Mouse (Mus musculus) frontal cortex, adult 2 months (tissue): ENCODE measurements around the gene Mansc4. TPM values are rescaled to one million over a fixed set of nuclear protein-coding genes. Genes with fewer than 3 reads are reported as not detected.

Experiments used
- DNase-seq, 2 experiments: peaks; one replicate each; pipeline ENCODE4 v3.0.0; 2022; ENCODE audit warnings: low spot score in 1 of 2; ENCODE audit errors: extremely low spot score in 1 of 2
- polyA plus RNA-seq: library from polyadenylated mRNA; depleted of rRNA; stranded (reverse); fragments of >200 nt; gene quantifications from 2 replicates; pipeline ENCODE4 v1.2.3, GENCODE M21; 2012

Mansc4 gene
- polyA plus RNA-seq, 1 experiment = 0.54 TPM

GRCm38 (mm10) chr6:147085398-147086040 is 1.3 kb downstream of the Mansc4 start:
- no peak for DNase-seq

- DNase-seq = no peak
These were observed 6.9 kb downstream of the Mansc4 start for GRCm38 (mm10) chr6:147079919-147080318.

GRCm38 (mm10) chr6:147076878-147077277 is 10.0 kb downstream of the Mansc4 start:
- no peak for DNase-seq

- no peak for DNase-seq
These were observed 10.9 kb downstream of the Mansc4 start for GRCm38 (mm10) chr6:147075808-147076387.

GRCm38 (mm10) chr6:147064944-147065261 is 21.9 kb downstream of the Mansc4 start:
- DNase-seq = no peak

GRCm38 (mm10) chr6:147064226-147064943 is 22.4 kb downstream of the Mansc4 start:
- no peak for DNase-seq

GRCm38 (mm10) chr6:147062694-147063093 is 24.1 kb downstream of the Mansc4 start:
- DNase-seq = no peak

GRCm38 (mm10) chr6:147062034-147062433 is 24.8 kb downstream of the Mansc4 start:
- DNase-seq = no peak

- DNase-seq = no peak
These were observed 25.2 kb downstream of the Mansc4 start for GRCm38 (mm10) chr6:147061630-147062029.

GRCm38 (mm10) chr6:147059326-147059725 is 27.5 kb downstream of the Mansc4 start:
- DNase-seq = no peak

GRCm38 (mm10) chr6:147055374-147055977 is 31.4 kb downstream of the Mansc4 start:
- no peak for DNase-seq

GRCm38 (mm10) chr6:147053785-147054646 is 32.8 kb downstream of the Mansc4 start:
- peak in 1 of 2 experiments; percentile 22 for DNase-seq

GRCm38 (mm10) chr6:147052440-147052839 is 34.4 kb downstream of the Mansc4 start:
- no peak for DNase-seq

- no peak for DNase-seq
These were observed 35.2 kb downstream of the Mansc4 start for GRCm38 (mm10) chr6:147051666-147052065.

- peak; percentile 19 to 28 for DNase-seq
These were observed 37.5 kb downstream of the Mansc4 start for GRCm38 (mm10) chr6:147049239-147049805.

GRCm38 (mm10) chr6:147043633-147044032 is 43.2 kb downstream of the Mansc4 start:
- no peak for DNase-seq

- DNase-seq = peak; percentile 68 to 92
These were observed 44.2 kb downstream of the Mansc4 start, which contains the start of gene Mrps35 for GRCm38 (mm10) chr6:147042291-147043290. Gene Mrps35, plus strand, starts transcription at chr6:147042764.

GRCm38 (mm10) chr6:147032303-147032925 is 54.4 kb downstream of the Mansc4 start, which contains the start of gene Rep15:
Gene Rep15, plus strand, starts transcription at chr6:147032584.
- no peak for DNase-seq
